Mouse (Mus musculus): ENCODE results near the gene Zswim3.

GRCm38 (mm10) chr2:164813557-164813956 lies 8.7 kb downstream of the Zswim3 start:
- TF ChIP-seq GATA1 (IDR thresholded peaks at IDR 0.05; ENCODE audit: borderline replicate concordance, low read length) = no peak
- TF ChIP-seq FLI1 (IDR thresholded peaks at IDR 0.05; ENCODE audit: low read length) = no peak
